Mouse (Mus musculus) lung, postnatal 36 days (tissue): ENCODE measurements around the gene Serpina3g.
A peak's percentile ranks its signal among the peaks of the same experiment; 100 is the strongest.
"Not testable (repeated sequence)": the region's sequence is repeated elsewhere in the genome, so short reads cannot be mapped to it uniquely, and the experiment has no call there.

ENCODE experiments used
- DNase-seq: peaks from one replicate; pipeline ENCODE4 v3.0.0; 2022; ENCODE audit warnings: mixed read lengths

The Serpina3g gene

DNA sequence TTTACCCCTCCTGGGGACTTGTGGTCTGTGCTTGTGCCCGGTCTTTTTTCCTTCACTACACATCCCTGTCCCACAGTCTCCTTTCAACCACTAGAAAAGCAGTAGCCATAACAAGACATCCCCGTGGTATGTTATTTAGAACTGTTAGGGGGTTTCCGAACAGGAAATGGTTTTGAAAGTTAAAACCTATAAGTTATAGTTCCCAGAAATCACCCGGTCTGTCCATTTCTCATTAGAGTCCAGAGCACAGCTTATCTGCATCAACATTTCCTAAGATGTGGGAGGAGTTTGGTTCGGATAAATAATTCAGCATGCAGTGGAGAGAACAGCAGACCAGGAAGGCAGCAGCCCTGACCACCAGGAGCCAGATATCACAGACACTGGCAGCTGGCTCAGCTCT lies at the start of gene Serpina3g:
TSS of gene Serpina3g (plus strand) at position 331 of the 400 bp plus-strand sequence.
- DNase-seq: no peak

DNA sequence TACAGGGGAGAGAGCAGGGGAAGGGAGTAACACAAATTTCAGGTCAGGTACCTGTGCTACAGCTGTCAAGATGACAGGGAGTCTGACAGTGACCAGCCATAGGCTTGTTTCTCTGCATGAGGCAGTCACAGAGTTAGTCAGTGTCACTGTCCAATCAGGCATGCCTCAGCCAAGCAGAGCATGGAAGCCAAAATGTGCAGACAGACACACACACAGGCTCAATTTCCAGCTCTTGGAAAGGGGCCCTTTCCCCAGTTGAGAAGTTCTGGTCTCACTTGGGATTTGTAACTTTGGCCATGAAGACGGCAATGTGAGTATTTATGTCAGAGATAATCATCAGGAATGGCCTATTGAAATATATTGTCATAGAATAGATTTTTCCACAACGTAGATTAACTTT lies 46.8 kb upstream of the Serpina3g start:
- DNase-seq: no peak

DNA sequence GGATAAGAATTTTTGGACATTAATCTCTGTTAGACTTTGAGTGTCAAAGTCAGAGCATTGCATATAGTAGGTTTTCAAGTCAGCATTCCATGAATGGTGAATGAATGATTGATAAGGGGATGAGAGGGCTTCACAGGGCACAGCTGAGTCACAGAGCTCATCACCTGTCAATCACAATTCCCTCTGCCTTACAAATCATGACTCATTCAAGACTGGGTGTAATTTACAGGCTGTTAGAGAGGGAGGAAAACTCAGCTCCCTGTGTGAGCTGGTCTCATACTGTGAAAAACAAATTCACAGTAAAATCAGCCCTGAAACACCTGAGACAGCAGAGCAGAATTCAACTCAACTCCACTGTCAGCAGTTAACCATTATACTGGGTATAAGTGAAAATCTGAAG lies 45.2 kb upstream of the Serpina3g start:
- no peak for DNase-seq

DNA sequence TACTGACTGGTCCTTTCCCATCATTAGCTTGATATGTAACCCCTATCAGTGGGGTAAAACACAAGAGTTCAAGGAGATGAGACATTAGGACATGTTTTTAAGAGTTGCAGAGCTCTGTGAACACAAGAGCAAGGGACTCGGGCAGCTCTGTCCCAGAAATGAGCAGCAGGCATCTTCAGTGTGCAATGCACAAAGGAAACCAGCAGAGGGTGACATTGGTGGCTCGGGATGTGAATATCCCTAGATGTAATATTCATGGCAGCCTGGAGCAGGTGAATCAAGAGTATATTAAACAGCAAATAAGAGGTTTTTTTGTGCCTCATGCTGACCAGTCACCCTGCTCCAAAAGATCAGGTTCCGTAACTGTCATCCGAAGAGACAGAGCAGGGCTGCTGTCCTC lies 26.9 kb upstream of the Serpina3g start:
- no peak for DNase-seq

- no peak for DNase-seq
Measured at GRCm38 (mm10) chr12:104209802-104210201, 26.2 kb upstream of the Serpina3g start.

DNA sequence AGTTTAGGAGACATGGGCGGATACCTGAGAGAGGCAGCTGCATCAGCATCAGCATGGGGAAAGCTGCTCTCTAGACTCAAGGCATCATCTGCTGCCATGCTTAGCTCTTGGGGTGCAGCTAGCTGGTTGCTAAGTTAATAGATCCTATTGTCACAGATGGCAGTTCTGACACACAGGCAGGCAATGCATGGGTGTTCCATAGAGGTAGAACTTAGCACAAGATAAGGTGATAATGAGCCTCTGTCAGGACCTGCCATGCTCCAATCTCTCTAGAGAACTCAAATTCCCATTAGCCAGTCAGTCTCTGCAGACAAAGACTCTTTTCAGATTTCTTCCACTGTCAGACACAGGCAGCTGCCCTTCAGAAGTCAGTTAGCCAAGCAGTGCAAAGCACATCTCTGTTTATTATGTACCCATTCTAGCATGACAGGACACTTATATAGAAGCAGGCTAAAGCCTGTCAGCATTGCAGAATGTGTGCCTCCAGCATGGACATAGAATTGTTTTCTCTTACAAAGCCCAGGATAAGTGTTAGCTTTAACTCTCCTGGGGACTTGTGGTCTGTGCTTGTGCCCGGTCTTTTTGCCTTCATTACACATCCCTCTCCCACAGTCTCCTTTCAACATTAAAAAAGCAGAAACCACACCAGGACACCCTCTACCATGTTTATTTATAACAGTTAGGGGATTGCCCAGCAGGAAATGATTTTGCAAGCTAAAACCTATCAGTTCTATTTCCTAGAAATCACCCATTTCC lies 22.2 kb upstream of the Serpina3g start:
- no peak for DNase-seq

DNA sequence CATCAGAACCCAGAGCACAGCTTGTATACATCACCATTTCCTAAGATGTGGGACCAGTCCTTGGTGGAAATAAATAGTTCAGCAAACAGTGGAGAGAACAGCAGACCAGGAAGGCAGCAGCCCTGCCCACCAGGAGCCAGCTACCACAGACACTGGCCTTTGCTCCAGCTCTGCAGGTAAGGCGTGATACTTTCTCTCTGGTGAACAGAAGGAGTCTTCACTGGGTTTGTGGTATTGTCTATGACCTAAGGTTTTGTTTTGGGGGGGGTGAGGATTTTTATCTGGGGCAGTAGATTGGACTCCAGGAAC lies 21.6 kb upstream of the Serpina3g start, which contains the start of gene Serpina3f:
TSS of gene Serpina3f (plus strand) at position 100 of the 309 bp plus-strand sequence.
- DNase-seq: no peak

- DNase-seq: no peak
Measured at GRCm38 (mm10) chr12:104215249-104215648, 20.8 kb upstream of the Serpina3g start.

GRCm38 (mm10) chr12:104221616-104222015 lies 14.4 kb upstream of the Serpina3g start:
- DNase-seq: no peak

DNA sequence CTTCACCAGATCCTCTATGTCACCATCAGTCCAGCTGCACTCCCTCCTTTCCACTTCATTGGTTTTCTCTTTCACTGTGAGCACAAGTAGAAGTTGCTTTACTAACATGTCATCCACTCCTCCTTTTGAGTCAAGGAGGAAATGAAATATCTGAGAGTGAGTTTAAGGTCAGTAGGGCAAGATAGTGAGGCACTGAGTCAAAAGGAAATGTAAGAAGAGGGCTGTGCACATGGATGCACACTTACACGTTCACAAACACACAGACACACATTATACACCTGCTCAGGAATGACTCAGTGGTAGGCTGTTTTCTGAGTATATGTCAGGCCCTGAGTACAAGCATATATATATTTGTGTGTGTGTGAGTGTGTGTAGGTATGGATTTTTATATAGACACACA lies 12.4 kb upstream of the Serpina3g start:
- DNase-seq: no peak

DNA sequence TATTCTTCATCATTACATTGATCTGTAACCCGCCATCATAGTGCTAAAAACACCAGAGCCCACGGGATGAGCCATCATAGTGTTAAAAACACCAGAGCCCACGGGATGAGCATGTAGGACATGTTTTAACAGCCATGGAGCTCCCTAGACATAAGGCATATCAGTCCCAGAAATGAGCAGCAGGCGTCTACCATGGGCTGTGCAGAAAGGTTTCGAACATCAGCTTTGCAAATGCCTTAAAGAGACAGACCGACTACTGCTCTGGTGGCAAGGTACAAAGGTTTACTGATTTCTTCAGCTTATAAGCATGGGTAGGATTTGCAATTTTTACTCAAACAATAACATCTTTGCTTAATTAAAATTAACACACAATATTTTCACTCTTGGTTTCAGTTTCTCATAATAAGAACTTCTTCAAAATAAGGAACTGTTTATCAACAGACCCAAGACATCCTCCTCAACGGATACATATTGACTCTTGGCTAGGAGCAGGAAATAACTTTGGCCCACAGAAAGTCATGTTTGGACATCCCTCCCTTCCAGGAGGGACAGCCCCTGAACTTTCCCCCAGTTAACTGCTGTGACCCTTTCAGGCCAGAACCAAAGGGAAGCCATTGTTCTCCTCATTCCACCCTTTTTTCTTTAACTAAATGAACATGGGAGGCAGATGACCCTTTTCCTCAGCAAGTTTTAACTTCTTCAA lies 11.3 kb upstream of the Serpina3g start:
- DNase-seq: peak; percentile 27

GRCm38 (mm10) chr12:104230762-104231161 lies 5.3 kb upstream of the Serpina3g start:
- DNase-seq: no peak

- DNase-seq: not testable (repeated sequence)
Measured at GRCm38 (mm10) chr12:104238048-104238447, 2.0 kb downstream of the Serpina3g start.

DNA sequence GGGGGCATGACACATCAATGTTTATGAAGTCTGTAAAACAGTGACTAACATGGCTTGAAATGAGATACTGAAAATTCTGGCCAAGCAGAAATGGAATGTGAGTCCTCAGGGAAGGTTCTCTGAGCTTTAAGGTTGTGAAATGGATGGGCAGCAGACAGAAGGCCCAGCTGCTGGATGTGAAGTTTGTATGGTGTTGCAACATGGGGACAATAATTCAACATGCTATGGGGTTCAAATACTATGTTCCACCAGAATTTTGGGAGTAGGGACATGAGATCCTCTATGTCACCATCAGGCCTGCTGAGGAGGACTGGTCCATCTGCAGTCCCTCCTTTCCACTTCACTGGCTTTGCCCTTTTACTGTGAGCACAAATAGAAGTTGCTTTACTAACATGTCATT lies 7.3 kb downstream of the Serpina3g start:
- peak; percentile 13 for DNase-seq

GRCm38 (mm10) chr12:104245092-104245491 lies 9.0 kb downstream of the Serpina3g start:
- no peak for DNase-seq

- no peak for DNase-seq
Measured at GRCm38 (mm10) chr12:104245595-104245994, 9.6 kb downstream of the Serpina3g start.

DNA sequence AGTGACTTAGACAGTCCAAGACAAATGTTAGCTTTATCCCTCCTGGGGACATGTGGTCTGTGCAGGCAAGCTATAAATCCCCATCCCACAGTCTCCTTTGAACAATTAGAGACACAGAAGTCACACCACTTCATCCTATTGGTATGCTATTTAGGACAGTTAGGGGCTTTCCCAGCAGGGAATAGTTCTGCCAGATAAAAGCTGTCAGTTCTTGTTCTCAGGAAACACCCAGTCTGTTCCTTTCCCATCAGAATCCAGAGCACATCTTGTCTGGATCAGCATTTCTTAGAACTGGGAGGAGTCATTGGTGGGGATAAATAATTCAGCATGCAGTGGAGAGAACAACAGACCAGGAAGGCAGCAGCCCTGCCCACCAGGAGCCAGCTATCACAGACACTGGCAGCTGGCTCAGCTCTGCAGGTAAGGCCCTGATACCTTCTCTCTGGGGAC lies 11.5 kb downstream of the Serpina3g start:
- DNase-seq: no peak

DNA sequence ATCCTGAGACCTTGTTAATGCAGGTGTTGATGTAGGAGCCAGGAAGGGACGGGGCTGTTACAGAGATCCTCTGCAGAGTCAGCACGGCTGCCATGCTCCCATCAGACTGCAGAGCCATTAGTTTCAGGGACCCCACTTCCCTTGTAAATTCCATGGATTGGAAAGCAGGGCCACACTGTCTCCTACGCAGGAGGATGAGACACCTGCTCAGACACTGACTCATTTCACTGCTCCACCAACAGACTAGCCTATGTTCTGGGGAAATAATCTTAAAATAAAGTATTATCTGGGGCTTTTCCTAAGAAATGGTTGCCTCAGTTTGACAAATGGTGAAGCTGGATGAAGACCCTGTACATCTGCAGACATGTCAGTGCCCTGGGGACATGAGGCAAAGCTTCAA lies 12.2 kb downstream of the Serpina3g start:
- no peak for DNase-seq

- no peak for DNase-seq
Measured at GRCm38 (mm10) chr12:104261041-104261440, 25.0 kb downstream of the Serpina3g start.

GRCm38 (mm10) chr12:104262863-104263262 lies 26.8 kb downstream of the Serpina3g start, which contains the start of gene Serpina3i:
Gene Serpina3i (plus strand): TSS chr12:104263122.
- peak; percentile 27 for DNase-seq

GRCm38 (mm10) chr12:104266374-104266773 lies 30.3 kb downstream of the Serpina3g start:
- no peak for DNase-seq

DNA sequence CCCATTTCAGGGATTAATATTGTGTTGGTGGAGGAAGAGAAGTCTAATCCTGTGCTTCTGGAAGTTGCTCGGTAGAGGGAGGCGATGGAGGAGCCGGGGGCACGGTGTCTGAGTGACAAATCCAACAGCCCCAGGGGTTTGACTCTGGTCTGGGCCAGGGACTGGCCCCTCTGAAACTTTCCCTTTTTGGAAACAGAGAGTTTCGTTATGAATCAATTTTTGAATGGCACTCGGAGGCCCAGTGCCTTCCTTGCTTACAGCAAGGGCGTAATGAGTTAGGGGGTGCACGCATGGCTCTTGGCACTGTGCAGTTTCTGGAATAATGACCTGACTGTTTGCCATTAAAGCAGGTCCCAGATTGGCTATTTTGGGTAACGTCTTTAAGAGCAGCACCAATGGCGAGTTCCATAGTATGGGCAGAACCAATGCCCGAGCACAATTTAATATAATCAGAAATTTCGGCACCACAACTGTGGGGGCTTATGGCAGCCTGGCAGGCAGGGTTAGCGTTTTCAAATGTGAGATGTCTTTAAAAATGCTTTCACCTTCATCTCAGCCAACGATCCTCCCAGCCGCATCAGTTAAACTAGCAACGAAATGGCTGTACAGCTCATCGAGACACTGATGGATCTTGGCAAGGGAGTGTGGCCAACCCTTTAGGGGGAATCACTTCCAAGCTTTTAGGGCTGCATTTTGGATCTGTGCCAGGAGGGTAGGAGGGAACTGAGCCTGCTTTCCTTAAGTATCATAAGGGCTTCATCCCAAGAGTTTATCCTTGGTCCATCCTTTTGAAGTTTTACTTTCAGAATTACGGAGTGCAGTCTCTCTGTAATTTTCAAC lies 42.4 kb downstream of the Serpina3g start:
- DNase-seq: no peak

DNA sequence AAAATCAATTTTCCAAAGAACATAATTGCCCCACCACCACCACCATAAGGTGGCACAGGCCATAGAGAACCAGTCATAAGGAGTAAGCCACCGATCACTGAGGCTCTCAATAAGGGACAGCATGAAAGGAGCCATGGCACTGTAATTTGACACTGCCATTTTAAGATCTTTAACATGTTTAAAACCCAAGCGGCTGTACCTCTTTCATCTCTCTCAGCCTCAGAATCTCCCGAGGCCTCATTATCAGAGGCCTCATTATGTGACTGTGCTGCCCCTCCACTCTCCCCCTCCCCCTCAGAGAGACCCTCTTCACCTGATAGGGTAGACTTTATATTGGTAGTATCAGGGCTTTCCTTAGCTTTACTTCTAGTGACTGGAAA lies 43.0 kb downstream of the Serpina3g start:
- DNase-seq: no peak
